Comparison of ENCODE assay signal across 9 mouse cellular contexts in genomic region chr7:46181590-46181989, GRCm38 (mm10). TPM values are rescaled to one million over a fixed set of nuclear protein-coding genes. Genes with fewer than 3 reads are reported as not detected.
DNase-seq lines count a peak whose midpoint lies in the region; ATAC-seq and TF ChIP-seq lines count a peak whose summit lies in the region.
"Had no signal": no experiment of that assay in that cellular context is flagged by ENCODE, and none has a peak within 500 bp of the region (broad histone marks: within the 10 kb centered on the region; RNA-seq: fewer than 3 reads in every experiment).

No protein-coding gene starts in this region.

- no peaks in the 10 kb centered on the region for H3K36me3 ChIP-seq in hindbrain, embryonic 11.5 days (ENCODE audit: control insufficient read depth, insufficient read depth, low read length)
- H3K36me3 ChIP-seq in midbrain, embryonic 13.5 days = no peaks in the 10 kb centered on the region
- H3K36me3 ChIP-seq in stomach, postnatal 0 days (ENCODE audit: control insufficient read depth, insufficient read depth, low read length) = no peaks in the 10 kb centered on the region

- peak; percentile 33 for DNase-seq in left cerebral cortex, adult 11 months (ENCODE audit: low spot score)
- no peak for DNase-seq in left cerebral cortex, adult 8-10 months (ENCODE audit: low spot score in 2 of 2)
- peak; percentile 62 for DNase-seq in adrenal gland, postnatal 10 days
- DNase-seq in embryo, embryonic 11.5 days (ENCODE audit: low read depth, low spot score) = peak; percentile 46
- peak; percentile 76 for DNase-seq in hindbrain, embryonic 11.5 days (ENCODE audit: low spot score)
- DNase-seq in layer of hippocampus, postnatal 10 days (ENCODE audit: low spot score in 2 of 2) = peak; percentile 53 to 62
- DNase-seq in stomach, postnatal 0 days (ENCODE audit: low spot score) = peak; percentile 65

- H3K4me3 ChIP-seq in hindbrain, embryonic 11.5 days (ENCODE audit: low read depth, low read length) = no peak overlapping the region
- no peak overlapping the region for H3K4me3 ChIP-seq in midbrain, embryonic 13.5 days (replicated peaks)
- H3K4me3 ChIP-seq in stomach, postnatal 0 days (ENCODE audit: low read depth, low read length) = no peak overlapping the region

- peaks cover 30% of the 10 kb centered on the region for H3K27me3 ChIP-seq in hindbrain, embryonic 11.5 days (ENCODE audit: control insufficient read depth, insufficient read depth, low read length)
- H3K27me3 ChIP-seq in midbrain, embryonic 13.5 days = peaks cover 55% of the 10 kb centered on the region
- peaks cover 3% of the 10 kb centered on the region for H3K27me3 ChIP-seq in stomach, postnatal 0 days (ENCODE audit: control insufficient read depth, insufficient read depth, low read length)

- H3K9ac ChIP-seq in hindbrain, embryonic 11.5 days (ENCODE audit: low read depth, low read length) = no peak overlapping the region
- H3K9ac ChIP-seq in midbrain, embryonic 13.5 days (replicated peaks) = no peak overlapping the region
- H3K9ac ChIP-seq in stomach, postnatal 0 days (ENCODE audit: low read length) = no peak overlapping the region

- no peaks in the 10 kb centered on the region for H3K9me3 ChIP-seq in hindbrain, embryonic 11.5 days (ENCODE audit: control insufficient read depth, low read length)
- no peaks in the 10 kb centered on the region for H3K9me3 ChIP-seq in midbrain, embryonic 13.5 days
- no peaks in the 10 kb centered on the region for H3K9me3 ChIP-seq in stomach, postnatal 0 days (ENCODE audit: control insufficient read depth, low read length)

- 9% methylated on average over 3 of the region's 3 CpGs for WGBS in hindbrain, embryonic 11.5 days
- WGBS in midbrain, embryonic 13.5 days = 3% methylated on average over 3 of the region's 3 CpGs
- WGBS in stomach, postnatal 0 days = under 1% methylated on average over 3 of the region's 3 CpGs

- no peak overlapping the region for H3K4me2 ChIP-seq in hindbrain, embryonic 11.5 days (replicated peaks; ENCODE audit: low read depth, low read length)
- H3K4me2 ChIP-seq in midbrain, embryonic 13.5 days (replicated peaks) = no peak overlapping the region
- no peak overlapping the region for H3K4me2 ChIP-seq in stomach, postnatal 0 days (replicated peaks; ENCODE audit: low read depth)

- H3K4me1 ChIP-seq in hindbrain, embryonic 11.5 days (replicated peaks; ENCODE audit: control insufficient read depth, insufficient read depth, low read length) = peaks cover 7% of the 10 kb centered on the region
- H3K4me1 ChIP-seq in midbrain, embryonic 13.5 days (replicated peaks) = peaks cover 10% of the 10 kb centered on the region
- H3K4me1 ChIP-seq in stomach, postnatal 0 days (replicated peaks; ENCODE audit: control insufficient read depth, insufficient read depth) = no peaks in the 10 kb centered on the region

- H3K27ac ChIP-seq in hindbrain, embryonic 11.5 days (ENCODE audit: low read depth, low read length) = no peak overlapping the region
- no peak overlapping the region for H3K27ac ChIP-seq in midbrain, embryonic 13.5 days
- no peak overlapping the region for H3K27ac ChIP-seq in stomach, postnatal 0 days (replicated peaks)
- H3K27ac ChIP-seq: macrophage had no signal

- TF ChIP-seq EP300 in stomach, postnatal 0 days (optimal IDR thresholded peaks at IDR 0.05) = no peak

- no peak for ATAC-seq in hindbrain, embryonic 11.5 days (ENCODE audit: low FRiP score)
- peak; percentile 78 for ATAC-seq in midbrain, embryonic 13.5 days
- ATAC-seq in stomach, postnatal 0 days (ENCODE audit: low FRiP score, low TSS enrichment) = peak; percentile 58; the same call in 1 of the 2 replicates

- peak; percentile 92 for TF ChIP-seq CTCF in stomach, postnatal 0 days (IDR thresholded peaks at IDR 0.05; ENCODE audit: low read depth)

RNA-seq across cellular contexts. Expression of gene Abcc8, which starts 1.8 kb away (rescaled TPM):
- 10 to 100 TPM; 33.4 to 41.0 (median 38.5) TPM for total RNA-seq in left cerebral cortex, adult 8-10 months (2022)
- 1 to 10 TPM in 1 of 2 experiments, under 1 TPM in 1; 0.78 to 1.7 TPM for total RNA-seq in adrenal gland, postnatal 10 days (2021)
- polyA plus RNA-seq in hindbrain, embryonic 11.5 days (2014; fragmentation: Nextera tagmentation; extraction: Ambion mirVana) = 1.4 and 1.8 TPM in 2 replicates
- total RNA-seq in layer of hippocampus, postnatal 10 days (2021) = 10 to 100 TPM; 41.9 to 42.6 TPM
- polyA plus RNA-seq in midbrain, embryonic 13.5 days (2015; fragmentation: Nextera tagmentation; extraction: Ambion mirVana) = 2.3 and 3.2 TPM in 2 replicates
- polyA plus RNA-seq in stomach, postnatal 0 days (2015; fragmentation: Nextera tagmentation; extraction: Ambion mirVana) = 3.6 and 4.0 TPM in 2 replicates
- polyA plus RNA-seq: macrophage had no signal

RNA-seq across cellular contexts. Expression of gene Ush1c, which starts 56.7 kb away (rescaled TPM):
- under 1 TPM in 2 of 4 experiments, not detected in 2; 0.24 to 0.79 TPM for total RNA-seq in left cerebral cortex, adult 8-10 months (2022)
- 1 to 10 TPM; 2.0 to 2.3 TPM for total RNA-seq in adrenal gland, postnatal 10 days (2021)
- 3.0 and 3.4 TPM in 2 replicates for polyA plus RNA-seq in hindbrain, embryonic 11.5 days (2014; fragmentation: Nextera tagmentation; extraction: Ambion mirVana)
- under 1 TPM in 1 of 2 experiments, not detected in 1; 0.21 TPM for total RNA-seq in layer of hippocampus, postnatal 10 days (2021)
- polyA plus RNA-seq in midbrain, embryonic 13.5 days (2015; fragmentation: Nextera tagmentation; extraction: Ambion mirVana) = 1.8 and 2.2 TPM in 2 replicates
- 1.4 and 2.1 TPM in 2 replicates for polyA plus RNA-seq in stomach, postnatal 0 days (2015; fragmentation: Nextera tagmentation; extraction: Ambion mirVana)
- polyA plus RNA-seq: macrophage had no signal

RNA-seq across cellular contexts. Expression of gene Otog, which starts 59.2 kb away (rescaled TPM):
- under 1 TPM; 0.07 to 0.11 (median 0.10) TPM for total RNA-seq in left cerebral cortex, adult 8-10 months (2022)
- under 1 TPM; 0.06 to 0.09 TPM for total RNA-seq in adrenal gland, postnatal 10 days (2021)
- 0.45 and 0.71 TPM in 2 replicates for polyA plus RNA-seq in hindbrain, embryonic 11.5 days (2014; fragmentation: Nextera tagmentation; extraction: Ambion mirVana)
- total RNA-seq in layer of hippocampus, postnatal 10 days (2021) = under 1 TPM; 0.07 TPM
- 0.09 TPM in 1 of 2 replicates, not detected in the other for polyA plus RNA-seq in midbrain, embryonic 13.5 days (2015; fragmentation: Nextera tagmentation; extraction: Ambion mirVana)
- 0.01 TPM in 1 of 2 replicates, not detected in the other for polyA plus RNA-seq in stomach, postnatal 0 days (2015; fragmentation: Nextera tagmentation; extraction: Ambion mirVana)
- polyA plus RNA-seq: macrophage had no signal

Comparison
In these comparisons a context has a peak if more than half of its experiments do, and no peak if none do; other contexts are left out.
1. DNase-seq: peak in left cerebral cortex, adult 11 months (single experiment), adrenal gland, postnatal 10 days (single experiment), embryo, embryonic 11.5 days (single experiment), hindbrain, embryonic 11.5 days (single experiment), layer of hippocampus, postnatal 10 days (2 of 2) and stomach, postnatal 0 days (single experiment); none in left cerebral cortex, adult 8-10 months (0 of 2).
2. RNA of gene Abcc8, which starts 1.8 kb away (total RNA-seq): 41.9 to 42.6 TPM in layer of hippocampus, postnatal 10 days and 33.4 to 41.0 TPM in left cerebral cortex, adult 8-10 months; 0.78 to 1.7 TPM in adrenal gland, postnatal 10 days; every median in the first group is over 10 times any median in the second.